Mouse (Mus musculus) liver, embryonic 14.5 days (tissue): Measurements from ENCODE around the gene Coro1c. TPM values are rescaled to one million over a fixed set of nuclear protein-coding genes. Genes with fewer than 3 reads are reported as not detected.

Experiments used
- ATAC-seq: fragments of 200-750 bp; cut with Nextera tagmentation; 2 replicates; pipeline ENCODE4 v1.8.0; 2017; ENCODE audit warnings: moderate number of reproducible peaks, mild to moderate bottlenecking, moderate library complexity; ENCODE audit not compliant: insufficient read depth
- DNase-seq, 3 experiments: peaks; one replicate each; pipeline ENCODE4 v3.0.0-alpha.2; 2012 to 2013; ENCODE audit warnings: low read depth in 3 of 3, low spot score in 3 of 3
- H3K27ac ChIP-seq: fragments of 300-500 bp; sonication (generic); 2 replicates; pipeline ENCODE4 v1.5.1; 2014; ENCODE audit warnings: moderate library complexity, mild to moderate bottlenecking, control low read depth, inconsistent platforms
- H3K27me3 ChIP-seq: fragments of 300-500 bp; sonication (generic); 2 replicates; pipeline ENCODE4 v1.6.1; 2014; ENCODE audit warnings: mild to moderate bottlenecking, low read length, moderate library complexity; ENCODE audit not compliant: control insufficient read depth, insufficient read depth
- H3K36me3 ChIP-seq: fragments of 300-500 bp; sonication (generic); replicated peaks from 2 replicates; pipeline ENCODE4 v1.6.1; 2014; ENCODE audit warnings: low read depth; ENCODE audit not compliant: control insufficient read depth, insufficient read depth
- H3K4me1 ChIP-seq, 2 experiments: fragments of 200-500 bp in 1 of 2; fragments of 300-500 bp in 1 of 2; sonication (generic) in 1 of 2; replicated peaks; 2 replicates each; pipeline ENCODE4 v1.6.1; 2012 to 2014; ENCODE audit warnings: antibody characterized with exemption in 1 of 2, inconsistent platforms in 1 of 2, low read length in 1 of 2; ENCODE audit not compliant: control insufficient read depth in 2 of 2, insufficient read depth in 2 of 2
- H3K4me2 ChIP-seq: fragments of 300-500 bp; sonication (generic); 2 replicates; pipeline ENCODE4 v1.6.1; 2014; ENCODE audit warnings: low read depth, mild to moderate bottlenecking, control low read depth, moderate library complexity
- H3K4me3 ChIP-seq, 2 experiments: fragments of 200-500 bp in 1 of 2; fragments of 300-500 bp in 1 of 2; sonication (generic) in 1 of 2; 2 replicates each; pipeline ENCODE4 v1.5.1; 2012 to 2014; ENCODE audit warnings: low read depth in 2 of 2, low read length in 2 of 2, mild to moderate bottlenecking in 2 of 2, control low read depth in 1 of 2, inconsistent platforms in 1 of 2, moderate library complexity in 1 of 2; ENCODE audit not compliant: insufficient read depth in 1 of 2
- H3K9ac ChIP-seq: fragments of 300-500 bp; sonication (generic); replicated peaks from 2 replicates; pipeline ENCODE4 v1.6.1; 2014; ENCODE audit warnings: mild to moderate bottlenecking, control low read depth, moderate library complexity
- H3K9me3 ChIP-seq: fragments of 300-500 bp; sonication (generic); 2 replicates; pipeline ENCODE4 v1.6.1; 2016; ENCODE audit warnings: low read length, mixed read lengths; ENCODE audit not compliant: control insufficient read depth
- CTCF ChIP-seq: IDR thresholded peaks from 2 replicates; pipeline ENCODE4 v1.5.1; 2016; ENCODE audit warnings: antibody characterized with exemption, low read depth, control low read depth
- EP300 ChIP-seq: IDR thresholded peaks from 2 replicates; pipeline ENCODE4 v1.6.1; 2016; ENCODE audit warnings: antibody characterized with exemption, low read depth
- WGBS: fragments of 180-500 bp; shearing (Covaris S2); extraction: QIAGEN DNeasy Blood & Tissue Kit; methylation state at CpG from one replicate; pipeline ENCODE4 v1.1.7; 2014; ENCODE audit not compliant: insufficient replicate concordance; 5-methylcytosine and 5-hydroxymethylcytosine counted together
- polyA plus RNA-seq, 2 experiments: library from polyadenylated mRNA; depleted of rRNA in 1 of 2; stranded (reverse) in 1 of 2; unstranded in 1 of 2; fragments of >200 nt; fragmentation: Nextera tagmentation in 1 of 2; extraction: Ambion mirVana in 1 of 2; gene quantifications; 2 replicates each; pipeline versions ENCODE4 v1.2.1 to v1.2.3; 2012 to 2014

Gene Coro1c
- polyA plus RNA-seq, 2 experiments = 26.2 to 35.6 TPM

DNA sequence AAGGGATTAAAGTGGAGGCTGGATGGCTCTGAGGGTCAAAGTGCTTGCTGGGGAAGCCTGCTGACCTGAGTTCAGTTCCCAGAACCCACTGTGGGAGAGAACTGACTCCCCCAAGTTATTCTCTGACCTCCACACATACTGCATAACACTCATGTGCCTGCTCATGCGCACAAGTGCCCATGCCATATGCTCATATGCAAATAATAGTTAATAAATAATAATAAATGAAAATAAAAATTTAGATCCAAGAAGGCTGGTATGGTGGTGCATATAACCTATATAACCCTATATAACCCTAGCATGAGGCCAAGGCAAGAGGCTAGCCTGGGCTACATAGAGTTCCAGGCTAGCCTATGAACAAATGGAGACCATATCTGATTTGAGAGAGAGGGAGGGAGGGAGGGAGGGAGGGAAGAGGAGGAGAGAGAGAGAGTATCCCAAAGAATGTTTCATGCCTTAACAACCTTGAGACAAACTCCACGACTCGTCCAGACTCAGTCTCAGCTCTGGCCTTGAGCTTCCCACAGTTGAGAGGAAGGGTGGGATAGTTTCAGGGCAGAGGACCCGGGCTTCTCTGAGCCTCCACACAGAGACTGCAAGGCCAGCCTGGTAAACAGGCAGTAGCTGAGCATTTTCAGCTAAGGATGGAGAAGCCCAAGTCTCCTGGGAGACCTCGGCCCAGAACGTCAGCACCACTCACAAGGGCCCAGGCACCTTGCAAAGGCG lies 78.8 kb downstream of the Coro1c start:
- Histone ChIP-seq H3K27me3 (no peaks in the 10 kb centered on the region), H3K36me3 (no peaks in the 10 kb centered on the region), H3K4me3 (peak overlapping the region; percentile 19 to 38), H3K9me3 (no peaks in the 10 kb centered on the region), H3K4me2 (peak overlapping the region; percentile 51), H3K9ac (peak overlapping the region; percentile 51), H3K4me1 (peaks cover 3 to 21% of the 10 kb centered on the region in 2 experiments; a peak in 3 of 4 replicates), H3K27ac (peak overlapping the region; percentile 13; the same call in 1 of the 2 replicates)
- WGBS = 23% methylated on average over 7 of the region's 7 CpGs
- ATAC-seq (peak; percentile 29), DNase-seq (no peak)
- TF ChIP-seq EP300 = no peak
- TF ChIP-seq CTCF = no peak

DNA sequence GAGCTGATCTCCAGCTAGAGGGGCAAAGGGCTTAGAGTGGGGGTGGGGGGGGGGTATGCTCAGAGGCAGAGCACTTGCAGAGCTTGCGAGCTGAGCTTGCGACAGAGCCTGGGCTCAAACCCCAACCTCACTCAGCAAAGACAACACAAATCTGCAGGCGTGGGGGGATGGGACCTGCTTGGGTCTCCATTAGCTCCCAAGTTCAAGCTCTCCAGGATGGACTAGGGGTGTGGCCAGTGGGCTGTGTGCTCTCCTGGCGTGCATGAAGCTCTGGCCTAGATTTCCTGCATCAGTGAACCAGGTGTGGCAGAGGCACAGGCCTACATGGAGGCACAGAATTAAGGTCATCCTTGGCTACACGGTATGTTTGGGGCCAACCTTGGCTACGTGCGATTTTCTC lies 80.1 kb downstream of the Coro1c start:
- Histone ChIP-seq H3K4me2 (no peak overlapping the region), H3K36me3 (no peaks in the 10 kb centered on the region), H3K9ac (no peak overlapping the region), H3K4me3 (no peak overlapping the region), H3K9me3 (no peaks in the 10 kb centered on the region), H3K27ac (no peak overlapping the region), H3K27me3 (no peaks in the 10 kb centered on the region), H3K4me1 (peaks cover 3 to 23% of the 10 kb centered on the region in 2 experiments; a peak in 3 of 4 replicates)
- TF ChIP-seq CTCF (no peak), EP300 (no peak)
- 51% methylated on average over 7 of the region's 7 CpGs for WGBS
- ATAC-seq = no peak
- DNase-seq = no peak

DNA sequence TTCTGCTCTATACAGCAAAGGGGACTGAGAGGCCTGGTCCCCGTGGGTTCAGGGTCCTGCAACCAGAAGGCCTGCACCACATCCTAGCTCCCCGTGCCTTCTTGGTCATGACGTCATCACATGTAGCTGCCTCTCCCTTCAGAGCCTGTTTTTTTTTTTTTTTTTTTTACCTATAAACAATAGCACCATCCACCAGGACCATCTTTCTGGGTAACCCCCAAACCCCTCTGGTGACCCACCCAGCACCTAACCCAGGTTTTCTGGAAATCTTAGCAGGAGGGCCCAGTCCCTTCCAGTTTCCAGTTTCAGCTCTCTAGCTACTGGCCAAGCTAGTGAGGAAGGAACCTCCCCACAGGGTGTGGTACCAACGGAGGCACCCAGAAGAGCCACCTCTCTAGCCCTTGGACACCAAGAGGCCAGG lies 80.6 kb downstream of the Coro1c start:
- Histone ChIP-seq H3K4me1 (peaks cover 3 to 23% of the 10 kb centered on the region in 2 experiments; a peak in 3 of 4 replicates), H3K27me3 (no peaks in the 10 kb centered on the region), H3K4me2 (no peak overlapping the region), H3K9me3 (no peaks in the 10 kb centered on the region), H3K36me3 (no peaks in the 10 kb centered on the region), H3K4me3 (no peak overlapping the region), H3K9ac (no peak overlapping the region), H3K27ac (no peak overlapping the region)
- no peak for ATAC-seq
- no peak for TF ChIP-seq EP300
- TF ChIP-seq CTCF = no peak
- no peak for DNase-seq
- WGBS = 32% methylated on average over 4 of the region's 4 CpGs

DNA sequence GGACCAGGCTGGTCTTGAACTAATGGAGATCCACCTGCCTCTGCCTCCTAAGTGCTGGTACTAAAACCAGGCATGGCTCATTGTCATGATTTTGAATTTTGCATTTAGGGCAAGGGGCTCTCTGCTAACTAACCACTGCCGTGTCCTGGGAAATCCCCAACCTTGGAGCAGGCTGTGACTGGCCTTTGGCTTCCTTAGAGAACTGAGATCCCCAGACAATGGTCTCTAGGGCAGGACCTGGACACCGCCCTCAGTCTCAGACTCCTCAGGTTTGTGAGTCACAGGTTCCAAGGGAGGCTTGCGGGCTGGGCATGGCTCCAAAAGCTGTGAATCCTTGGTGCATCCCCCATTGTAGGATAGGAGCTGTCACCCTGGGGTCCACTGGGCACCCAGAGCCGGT lies 81.9 kb downstream of the Coro1c start:
- Histone ChIP-seq H3K27me3 (no peaks in the 10 kb centered on the region), H3K9ac (no peak overlapping the region), H3K36me3 (no peaks in the 10 kb centered on the region), H3K9me3 (no peaks in the 10 kb centered on the region), H3K4me3 (no peak overlapping the region), H3K4me1 (peaks cover 3 to 23% of the 10 kb centered on the region in 2 experiments; a peak in 3 of 4 replicates), H3K27ac (no peak overlapping the region), H3K4me2 (no peak overlapping the region)
- ATAC-seq = no peak
- 87% methylated on average over 4 of the region's 4 CpGs for WGBS
- no peak for DNase-seq
- no peak for TF ChIP-seq CTCF
- TF ChIP-seq EP300 = no peak

DNA sequence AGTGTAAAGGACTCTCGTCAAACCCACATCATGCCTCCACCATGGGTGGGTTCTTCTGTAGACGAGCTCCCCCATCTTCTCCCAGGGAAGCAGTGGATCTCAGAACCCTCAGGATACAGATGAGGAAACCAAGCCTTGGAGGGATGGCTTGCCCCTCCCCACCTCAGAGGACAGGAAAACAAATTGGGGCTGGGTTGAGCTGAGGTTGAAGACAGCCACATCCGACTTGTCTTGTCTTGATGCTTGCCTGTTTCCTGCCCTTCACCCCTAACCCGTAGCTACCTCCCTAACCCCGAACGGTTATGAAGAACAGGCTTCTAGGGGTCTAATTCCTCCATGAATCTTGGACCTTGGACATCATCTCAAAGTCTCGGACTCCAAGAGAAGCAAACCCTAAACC lies 83.0 kb downstream of the Coro1c start:
- no peak for DNase-seq
- Histone ChIP-seq H3K27me3 (no peaks in the 10 kb centered on the region), H3K4me1 (peaks cover 2 to 19% of the 10 kb centered on the region in 2 experiments; a peak in 3 of 4 replicates), H3K36me3 (no peaks in the 10 kb centered on the region), H3K9me3 (no peaks in the 10 kb centered on the region), H3K4me2 (no peak overlapping the region), H3K27ac (no peak overlapping the region), H3K9ac (no peak overlapping the region), H3K4me3 (no peak overlapping the region)
- 30% methylated on average over 7 of the region's 7 CpGs for WGBS
- ATAC-seq = no peak
- no peak for TF ChIP-seq EP300
